ENCODE assay signal across 8 mouse cellular contexts in genomic region chr15:86184071-86184470, GRCm38 (mm10). TPM values are rescaled to one million over a fixed set of nuclear protein-coding genes. Genes with fewer than 3 reads are reported as not detected.
DNase-seq lines count a peak whose midpoint lies in the region; ATAC-seq and TF ChIP-seq lines count a peak whose summit lies in the region.

No protein-coding gene starts in this region.

- H3K36me3 ChIP-seq in liver, embryonic 11.5 days (ENCODE audit: control insufficient read depth, insufficient read depth, low read length), result no peaks in the 10 kb centered on the region
- no peaks in the 10 kb centered on the region for H3K36me3 ChIP-seq in stomach, postnatal 0 days (ENCODE audit: control insufficient read depth, insufficient read depth, low read length)

- H3K4me2 ChIP-seq in liver, embryonic 11.5 days, result peak overlapping the region; percentile 94
- peak overlapping the region; percentile 89 for H3K4me2 ChIP-seq in stomach, postnatal 0 days (replicated peaks; ENCODE audit: low read depth)

- H3K27ac ChIP-seq in gastrocnemius, adult 2 months, result peak overlapping the region; percentile 99
- H3K27ac ChIP-seq in liver, embryonic 11.5 days (ENCODE audit: low read depth, low read length), result no peak overlapping the region
- no peak overlapping the region for H3K27ac ChIP-seq in stomach, postnatal 0 days (replicated peaks)

- ATAC-seq in liver, embryonic 11.5 days (replicated peaks; ENCODE audit: low FRiP score), result no peak
- no peak for ATAC-seq in stomach, postnatal 0 days (ENCODE audit: low FRiP score, low TSS enrichment)
- no peak for ATAC-seq in erythroid progenitor cell, adult 5-6 weeks (replicated peaks; ENCODE audit: low FRiP score, poor library complexity, severe bottlenecking)

- 63% methylated on average over 5 of the region's 5 CpGs for WGBS in liver, embryonic 11.5 days
- 69% methylated on average over 5 of the region's 5 CpGs for WGBS in stomach, postnatal 0 days

- no peaks in the 10 kb centered on the region for H3K9me3 ChIP-seq in liver, embryonic 11.5 days (ENCODE audit: control insufficient read depth, low read length)
- H3K9me3 ChIP-seq in stomach, postnatal 0 days (ENCODE audit: control insufficient read depth, low read length), result no peaks in the 10 kb centered on the region

- no peak for TF ChIP-seq CTCF in gastrocnemius, adult 2 months (IDR thresholded peaks at IDR 0.05)
- no peak for TF ChIP-seq CTCF in stomach, postnatal 0 days (IDR thresholded peaks at IDR 0.05; ENCODE audit: low read depth)

- H3K4me1 ChIP-seq in liver, embryonic 11.5 days (replicated peaks; ENCODE audit: control insufficient read depth, insufficient read depth, low read length), result peaks cover 30% of the 10 kb centered on the region
- H3K4me1 ChIP-seq in stomach, postnatal 0 days (replicated peaks; ENCODE audit: control insufficient read depth, insufficient read depth), result peaks cover 8% of the 10 kb centered on the region; the same call in 1 of the 2 replicates

- intact Hi-C loops in gastrocnemius, adult 2 months (cut with DNase I), result no loop called here

- no peak overlapping the region for H3K9ac ChIP-seq in liver, embryonic 11.5 days (ENCODE audit: low read depth, low read length)
- no peak overlapping the region for H3K9ac ChIP-seq in stomach, postnatal 0 days (ENCODE audit: low read length)

- no peak for DNase-seq in gastrocnemius, adult 2 months
- no peak for DNase-seq in gastrocnemius, adult 18-20 months (ENCODE audit: low spot score)
- DNase-seq in thymus, postnatal 14 days, result peak; percentile 33
- DNase-seq in thymus, postnatal 0 days (ENCODE audit: low spot score), result no peak
- no peak for DNase-seq in liver, embryonic 11.5 days (ENCODE audit: low spot score)
- no peak for DNase-seq in stomach, postnatal 0 days (ENCODE audit: low spot score)
- no peak for DNase-seq in right cerebral cortex, adult 18-20 months

- H3K27me3 ChIP-seq in liver, embryonic 11.5 days (replicated peaks; ENCODE audit: control insufficient read depth, insufficient read depth, low read length), result peaks cover 15% of the 10 kb centered on the region
- H3K27me3 ChIP-seq in stomach, postnatal 0 days (ENCODE audit: control insufficient read depth, insufficient read depth, low read length), result no peaks in the 10 kb centered on the region

- peak overlapping the region; percentile 96 for H3K4me3 ChIP-seq in gastrocnemius, adult 2 months
- H3K4me3 ChIP-seq in liver, embryonic 11.5 days (ENCODE audit: low read depth, low read length), result peak overlapping the region; percentile 80; the same call in 1 of the 2 replicates
- peak overlapping the region; percentile 77; the same call in 1 of the 2 replicates for H3K4me3 ChIP-seq in stomach, postnatal 0 days (ENCODE audit: low read depth, low read length)

- no peak for TF ChIP-seq EP300 in stomach, postnatal 0 days (optimal IDR thresholded peaks at IDR 0.05)

RNA-seq across cellular contexts. Expression of gene Cerk, which starts 1.9 kb away (rescaled TPM):
- 1 to 10 TPM; 4.2 to 8.1 TPM for total RNA-seq in gastrocnemius, adult 2 months (2021)
- total RNA-seq in gastrocnemius, adult 18-20 months (2021), result 1 to 10 TPM; 4.3 to 5.1 TPM
- 54.4 and 64.4 TPM in 2 replicates for polyA plus RNA-seq in thymus, postnatal 0 days (2015; fragmentation: Nextera tagmentation; extraction: Ambion mirVana)
- polyA plus RNA-seq in liver, embryonic 11.5 days (2014; fragmentation: Nextera tagmentation; extraction: Ambion mirVana), result 8.4 and 8.5 TPM in 2 replicates
- polyA plus RNA-seq in stomach, postnatal 0 days (2015; fragmentation: Nextera tagmentation; extraction: Ambion mirVana), result 4.6 and 5.2 TPM in 2 replicates
- total RNA-seq in erythroid progenitor cell, adult 5-6 weeks (2015; ENCODE audit: low replicate concordance), result 7.9 and 10.1 TPM in 2 replicates
- 5.5 and 10.0 TPM in 2 replicates for total RNA-seq in erythroid progenitor cell, adult 5-6 weeks (2017; ENCODE audit: low replicate concordance)

RNA-seq across cellular contexts. Expression of gene Tbc1d22a, which starts 30.2 kb away (rescaled TPM):
- 10 to 100 TPM; 12.4 to 16.3 TPM for total RNA-seq in gastrocnemius, adult 2 months (2021)
- total RNA-seq in gastrocnemius, adult 18-20 months (2021), result 10 to 100 TPM; 15.6 to 17.1 TPM
- polyA plus RNA-seq in thymus, postnatal 0 days (2015; fragmentation: Nextera tagmentation; extraction: Ambion mirVana), result 19.8 and 21.0 TPM in 2 replicates
- 10.8 and 11.7 TPM in 2 replicates for polyA plus RNA-seq in liver, embryonic 11.5 days (2014; fragmentation: Nextera tagmentation; extraction: Ambion mirVana)
- polyA plus RNA-seq in stomach, postnatal 0 days (2015; fragmentation: Nextera tagmentation; extraction: Ambion mirVana), result 8.7 TPM in 2 replicates
- total RNA-seq in erythroid progenitor cell, adult 5-6 weeks (2015; ENCODE audit: low replicate concordance), result 7.6 and 9.2 TPM in 2 replicates
- 8.2 and 12.9 TPM in 2 replicates for total RNA-seq in erythroid progenitor cell, adult 5-6 weeks (2017; ENCODE audit: low replicate concordance)
